33 mouse cellular contexts compared by ENCODE assay signal in genomic region chr13:13548431-13549190, GRCm38 (mm10). TPM values are rescaled to one million over a fixed set of nuclear protein-coding genes. Genes with fewer than 3 reads are reported as not detected.
DNase-seq lines count a peak whose midpoint lies in the region; ATAC-seq and TF ChIP-seq lines count a peak whose summit lies in the region.
"Had no signal": no experiment of that assay in that cellular context is flagged by ENCODE, and none has a peak within 500 bp of the region (broad histone marks: within the 10 kb centered on the region; RNA-seq: fewer than 3 reads in every experiment).

No protein-coding gene starts in this region.

- intact Hi-C loops in gastrocnemius, adult 2 months (cut with DNase I) = no loop called here

- H3K27ac ChIP-seq in layer of hippocampus, adult 2 months = peak overlapping the region; percentile 73
- no peak overlapping the region for H3K27ac ChIP-seq in neural tube, embryonic 15.5 days (replicated peaks)
- no peak overlapping the region for H3K27ac ChIP-seq in gastrocnemius, adult 2 months
- H3K27ac ChIP-seq: forebrain, embryonic 12.5 days; hindbrain, embryonic 14.5 days; kidney, embryonic 15.5 days; limb, embryonic 10.5 days; limb, embryonic 15.5 days; liver, embryonic 14.5 days; midbrain, embryonic 15.5 days; neural tube, embryonic 12.5 days had no signal

- peak; percentile 14; the same call in 1 of the 2 replicates for ATAC-seq in neural tube, embryonic 15.5 days (ENCODE audit: low FRiP score)
- ATAC-seq in Patski = peak; percentile 59
- ATAC-seq in megakaryocyte-erythroid progenitor cell, adult 5-6 weeks (replicated peaks; ENCODE audit: low FRiP score, low TSS enrichment, poor library complexity, severe bottlenecking) = no peak
- ATAC-seq: forebrain, postnatal 0 days; inflammation-experienced regulatory T-cells, adult 6 months; midbrain, embryonic 15.5 days had no signal

- 85% methylated on average over 6 of the region's 6 CpGs for WGBS in neural tube, embryonic 15.5 days

- no peak overlapping the region for H3K4me2 ChIP-seq in neural tube, embryonic 15.5 days
- H3K4me2 ChIP-seq: forebrain, embryonic 12.5 days; heart, embryonic 12.5 days; hindbrain, embryonic 14.5 days; kidney, embryonic 15.5 days; limb, embryonic 15.5 days; lung, embryonic 14.5 days; midbrain, embryonic 15.5 days; neural tube, embryonic 12.5 days had no signal

- H3K9me3 ChIP-seq in neural tube, embryonic 15.5 days (replicated peaks) = no peaks in the 10 kb centered on the region
- H3K9me3 ChIP-seq: forebrain, embryonic 12.5 days; kidney, embryonic 15.5 days; limb, embryonic 10.5 days; limb, embryonic 15.5 days; midbrain, embryonic 15.5 days had no signal

- H3K27me3 ChIP-seq in neural tube, embryonic 15.5 days (replicated peaks) = no peaks in the 10 kb centered on the region
- no peaks in the 10 kb centered on the region for H3K27me3 ChIP-seq in Patski
- H3K27me3 ChIP-seq: forebrain, embryonic 12.5 days; heart, embryonic 12.5 days; kidney, embryonic 15.5 days; limb, embryonic 15.5 days; megakaryocyte, embryonic 14.5 days; midbrain, embryonic 15.5 days; neural tube, embryonic 12.5 days had no signal

- in situ Hi-C loops in Patski (cut with MboI; ENCODE audit: low pct_unique_long_range_greater_than_20kb) = no loop called here

- no peaks in the 10 kb centered on the region for H3K36me3 ChIP-seq in neural tube, embryonic 15.5 days
- H3K36me3 ChIP-seq: forebrain, embryonic 12.5 days; heart, embryonic 12.5 days; kidney, embryonic 15.5 days; limb, embryonic 10.5 days; limb, embryonic 15.5 days; midbrain, embryonic 15.5 days; neural tube, embryonic 12.5 days had no signal

- H3K9ac ChIP-seq in neural tube, embryonic 15.5 days (replicated peaks) = no peak overlapping the region
- H3K9ac ChIP-seq: forebrain, embryonic 12.5 days; forebrain, postnatal 0 days; heart, embryonic 12.5 days; hindbrain, embryonic 14.5 days; kidney, embryonic 15.5 days; limb, embryonic 15.5 days; liver, embryonic 14.5 days; lung, embryonic 14.5 days; midbrain, embryonic 15.5 days; neural tube, embryonic 12.5 days had no signal

- H3K4me3 ChIP-seq in layer of hippocampus, adult 2 months = no peak overlapping the region
- no peak overlapping the region for H3K4me3 ChIP-seq in neural tube, embryonic 15.5 days (replicated peaks)
- H3K4me3 ChIP-seq in gastrocnemius, adult 2 months = no peak overlapping the region
- H3K4me3 ChIP-seq: erythroblast, embryonic 14.5 days; forebrain, embryonic 12.5 days; heart, embryonic 12.5 days; kidney, embryonic 15.5 days; limb, embryonic 10.5 days; limb, embryonic 15.5 days; megakaryocyte, embryonic 14.5 days; midbrain, embryonic 15.5 days; neural tube, embryonic 12.5 days had no signal

- POLR2A ChIA-PET in Patski (lab: Charles Lee) = interaction anchor here (0.6 kb wide), 1 partner anchor 9 kb away, joined by 4 read pairs; no protein-coding TSS in a partner anchor

- H3K4me1 ChIP-seq in neural tube, embryonic 15.5 days = no peaks in the 10 kb centered on the region
- H3K4me1 ChIP-seq: kidney, embryonic 15.5 days; limb, embryonic 10.5 days; limb, embryonic 15.5 days; midbrain, embryonic 15.5 days; neural tube, embryonic 12.5 days had no signal

- no peak for DNase-seq in layer of hippocampus, adult 2 months (ENCODE audit: low spot score in 2 of 2)
- DNase-seq in layer of hippocampus, postnatal 25 days (ENCODE audit: extremely low spot score in 1 of 2, low spot score in 1 of 2) = no peak
- DNase-seq in neural tube, embryonic 10.5 days (ENCODE audit: extremely low spot score, low spot score) = no peak
- no peak for DNase-seq in Patski (ENCODE audit: low read depth, low spot score)
- no peak for DNase-seq in gastrocnemius, adult 2 months
- DNase-seq: adrenal gland, postnatal 10 days; B cell, adult 2 months; cerebellum, adult 11-12 months; cerebellum, adult 9-11 months; forebrain, postnatal 0 days; gastrocnemius, postnatal 25 days; heart, adult 18-20 months; heart, postnatal 4 days; kidney, adult 18-20 months; kidney, postnatal 25 days; lung, embryonic 14.5 days; lung, postnatal 4 days; right cerebral cortex, postnatal 14 days; thymus, postnatal 4 days had no signal

- CTCF ChIA-PET in Patski (lab: Charles Lee) = interaction anchor here (0.6 to 1.8 kb wide), 4 partner anchors 9 to 58 kb away, joined by 3 to 10 read pairs (median 3); no protein-coding TSS in a partner anchor

- TF ChIP-seq CTCF in layer of hippocampus, adult 2 months (conservative IDR thresholded peaks at IDR 0.05) = no peak
- TF ChIP-seq CTCF in Patski (IDR thresholded peaks at IDR 0.05) = no peak
- TF ChIP-seq CTCF in gastrocnemius, adult 2 months (IDR thresholded peaks at IDR 0.05) = no peak

RNA-seq across cellular contexts. Expression of gene Lyst, which starts 41.6 kb away (rescaled TPM):
- total RNA-seq in layer of hippocampus, adult 2 months (2021) = 100 to 1,000 TPM in 1 of 2 experiments, 10 to 100 TPM in 1; 96.3 to 107 TPM
- total RNA-seq in layer of hippocampus, postnatal 25 days (2021) = 10 to 100 TPM; 76.2 to 86.3 TPM
- polyA plus RNA-seq in neural tube, embryonic 15.5 days (2015; fragmentation: Nextera tagmentation; extraction: Ambion mirVana) = 4.0 and 4.7 TPM in 2 replicates
- polyA plus RNA-seq in Patski (2021) = 28.2 TPM
- total RNA-seq in megakaryocyte-erythroid progenitor cell, adult 5-6 weeks (2014; fragmentation: Nextera tagmentation) = 19.3 and 24.9 TPM in 2 replicates
- 10.1 TPM in 2 replicates for total RNA-seq in megakaryocyte-erythroid progenitor cell, adult 5-6 weeks (2017)
- total RNA-seq in gastrocnemius, adult 2 months (2021) = 1 to 10 TPM; 3.9 to 6.1 TPM
